Mouse (Mus musculus) bone marrow, adult 2 months (tissue): Measurements from ENCODE around the gene Nav2. TPM values are rescaled to one million over a fixed set of nuclear protein-coding genes. Genes with fewer than 3 reads are reported as not detected.
A peak's percentile ranks its signal among the peaks of the same experiment; 100 is the strongest.

Source experiments
- H3K27ac ChIP-seq: fragments of 200-500 bp; 2 replicates; pipeline ENCODE4 v1.5.1; 2012; ENCODE audit warnings: low read depth, mild to moderate bottlenecking, control low read depth, inconsistent platforms, low read length; ENCODE audit not compliant: control insufficient read depth, poor library complexity, insufficient read depth
- H3K4me1 ChIP-seq: fragments of 200-500 bp; 2 replicates; pipeline ENCODE4 v1.6.1; 2011; ENCODE audit warnings: low read length; ENCODE audit not compliant: control insufficient read depth, insufficient read depth
- H3K4me3 ChIP-seq: fragments of 200-500 bp; replicated peaks from 2 replicates; pipeline ENCODE3; 2011; ENCODE audit warnings: mild to moderate bottlenecking, low read depth, low read length, control low read depth; ENCODE audit not compliant: control insufficient read depth
- CTCF ChIP-seq: fragments of 200-500 bp; IDR thresholded peaks from 2 replicates; pipeline ENCODE4 v1.5.1; 2011; ENCODE audit warnings: low read length, control low read depth; ENCODE audit not compliant: control insufficient read depth, insufficient read depth
- POLR2A ChIP-seq: fragments of 200-500 bp; IDR thresholded peaks from 2 replicates; pipeline ENCODE4 v1.6.1; 2011; ENCODE audit warnings: low read depth, mild to moderate bottlenecking, control low read depth, low read length, borderline replicate concordance; ENCODE audit not compliant: control insufficient read depth
- WGBS: fragments of 180-500 bp; shearing (Covaris S2); methylation state at CpG from one replicate; pipeline ENCODE4 v1.1.7; 2018; 5-methylcytosine and 5-hydroxymethylcytosine counted together
- polyA plus RNA-seq: library from polyadenylated mRNA; stranded (reverse); fragments of >200 nt; gene quantifications from 2 replicates; pipeline ENCODE4 v1.2.4, GENCODE M21; 2011; ENCODE audit warnings: low replicate concordance; ENCODE audit not compliant: missing spikeins, insufficient read depth, insufficient read length

Nav2 gene
- polyA plus RNA-seq, 1 experiment, result 8.5 TPM

DNA sequence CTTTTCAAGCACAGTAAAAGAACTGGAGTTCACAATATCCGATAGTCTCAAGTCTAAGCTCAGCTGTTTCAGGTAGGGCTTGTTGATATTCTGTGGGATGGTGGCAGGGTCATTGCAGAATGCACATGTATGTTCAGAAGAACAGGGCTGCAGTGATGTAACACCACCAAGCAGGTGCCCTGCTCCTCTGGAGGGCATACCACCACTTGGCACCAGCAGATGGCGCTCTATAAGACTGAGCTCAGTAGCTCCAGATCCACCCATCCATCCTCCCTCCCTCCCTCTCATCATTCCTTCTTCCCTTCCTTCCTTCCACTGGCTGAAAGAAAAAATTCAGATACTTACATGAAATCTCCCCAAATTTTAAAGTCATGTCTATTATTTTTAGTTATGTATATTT, 547.6 kb downstream of the Nav2 start:
- peak; percentile 91 for TF ChIP-seq CTCF
- TF ChIP-seq POLR2A, result no peak
- 59% methylated on average over 2 of the region's 2 CpGs for WGBS
- Histone ChIP-seq H3K4me1 (0 out of 2 replicates have a peak, but pooled peaks cover 1% of the 10 kb centered on the region), H3K4me3 (no peak overlapping the region), H3K27ac (no peak overlapping the region)

DNA sequence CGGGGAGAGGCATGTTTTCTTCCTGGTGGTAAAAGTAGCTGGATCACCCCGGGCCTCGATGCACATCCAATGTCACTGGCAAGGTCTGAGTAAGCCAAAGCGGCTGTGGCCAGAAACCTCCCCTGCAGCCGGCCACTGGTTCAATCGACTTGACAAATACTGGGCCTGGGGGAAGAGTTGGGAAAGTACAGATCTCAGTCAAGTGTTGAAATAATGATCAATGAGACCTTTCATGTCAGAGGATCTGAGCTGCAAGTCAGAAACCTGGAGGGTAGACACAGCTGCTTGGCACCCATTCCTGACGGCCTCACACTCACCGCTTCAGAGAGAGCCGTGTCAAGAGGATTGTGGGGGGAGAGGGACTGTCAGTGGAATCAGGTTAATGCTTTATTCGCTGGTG, 548.9 kb downstream of the Nav2 start:
- Histone ChIP-seq H3K4me1 (no peaks in the 10 kb centered on the region), H3K4me3 (no peak overlapping the region), H3K27ac (no peak overlapping the region)
- 78% methylated on average over 10 of the region's 10 CpGs for WGBS
- TF ChIP-seq POLR2A, result no peak
- TF ChIP-seq CTCF, result no peak

DNA sequence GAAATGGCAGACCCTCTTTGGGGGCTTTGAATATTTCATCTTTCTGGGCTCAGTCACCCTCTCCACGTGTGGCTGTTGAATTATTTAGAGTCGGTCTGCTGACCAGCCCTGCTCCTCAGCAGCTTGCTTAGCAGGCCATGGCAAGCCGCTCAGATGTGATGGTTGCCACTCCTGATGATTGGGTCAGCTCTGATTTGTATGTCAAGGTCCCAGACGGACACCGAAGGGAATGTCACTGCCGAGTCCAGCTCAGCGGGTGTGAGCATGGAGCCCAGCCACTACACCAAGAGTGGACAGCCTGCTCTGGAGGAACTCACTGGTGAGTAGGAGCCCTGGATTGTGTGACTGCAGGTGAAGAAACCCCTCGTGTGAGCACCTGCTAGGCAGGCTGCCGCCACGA, 549.4 kb downstream of the Nav2 start:
- Histone ChIP-seq H3K27ac (no peak overlapping the region), H3K4me3 (no peak overlapping the region), H3K4me1 (no peaks in the 10 kb centered on the region)
- WGBS, result 86% methylated on average over 10 of the region's 10 CpGs
- no peak for TF ChIP-seq CTCF
- TF ChIP-seq POLR2A, result no peak

DNA sequence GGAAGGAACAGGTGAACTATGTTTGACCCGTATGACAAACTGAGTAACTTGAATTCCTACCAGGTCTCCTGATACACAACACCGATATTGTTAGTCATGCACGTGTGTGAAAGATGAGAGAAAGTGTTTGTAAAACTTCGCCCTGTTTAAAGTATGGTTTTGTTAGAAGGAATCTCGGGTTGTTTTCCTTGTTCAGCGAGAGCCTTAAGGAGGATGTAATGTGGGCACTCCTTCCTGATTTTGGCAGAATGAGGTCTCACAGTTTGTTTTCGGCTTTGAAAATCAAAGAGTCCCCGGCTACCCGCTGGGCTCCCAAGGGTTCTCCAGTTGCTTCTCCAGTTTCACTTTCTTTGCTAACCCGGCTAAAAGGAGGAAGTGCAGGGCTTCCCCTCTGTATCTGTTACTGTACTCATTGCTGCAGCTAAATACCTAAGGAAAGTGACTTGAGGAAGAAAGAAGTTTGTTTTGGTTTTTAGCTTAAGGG, 553.9 kb downstream of the Nav2 start:
- Histone ChIP-seq H3K4me1 (no peaks in the 10 kb centered on the region; the same call in 1 of the 2 replicates), H3K4me3 (peak overlapping the region; percentile 45), H3K27ac (peak overlapping the region; percentile 48; the same call in 1 of the 2 replicates)
- under 1% methylated on average over 10 of the region's 10 CpGs for WGBS
- no peak for TF ChIP-seq POLR2A
- TF ChIP-seq CTCF, result no peak

DNA sequence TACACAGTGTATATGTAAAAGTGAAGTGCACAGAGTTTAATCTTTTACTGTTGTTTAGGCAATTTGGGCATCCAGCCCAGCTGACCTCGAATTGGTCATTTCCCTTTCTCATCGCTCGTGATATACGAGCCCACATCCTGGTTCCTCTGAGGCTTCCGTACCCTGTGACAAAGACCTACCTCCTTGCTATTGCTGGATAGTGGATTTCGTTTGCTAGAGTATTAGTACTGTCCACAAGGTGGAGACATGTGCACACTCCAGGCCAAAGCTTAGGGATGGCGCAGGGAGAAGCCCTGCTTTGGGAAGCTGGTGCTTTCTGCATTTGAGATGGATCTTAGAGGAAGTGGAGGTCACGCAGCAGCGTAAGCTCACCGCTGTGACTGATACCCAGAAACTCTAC, 559.3 kb downstream of the Nav2 start:
- Histone ChIP-seq H3K4me3 (no peak overlapping the region), H3K27ac (no peak overlapping the region), H3K4me1 (peaks cover 1% of the 10 kb centered on the region)
- WGBS, result 9% methylated on average over 10 of the region's 10 CpGs
- TF ChIP-seq POLR2A (no peak), CTCF (peak; percentile 39; the same call in 1 of the 2 replicates)

DNA sequence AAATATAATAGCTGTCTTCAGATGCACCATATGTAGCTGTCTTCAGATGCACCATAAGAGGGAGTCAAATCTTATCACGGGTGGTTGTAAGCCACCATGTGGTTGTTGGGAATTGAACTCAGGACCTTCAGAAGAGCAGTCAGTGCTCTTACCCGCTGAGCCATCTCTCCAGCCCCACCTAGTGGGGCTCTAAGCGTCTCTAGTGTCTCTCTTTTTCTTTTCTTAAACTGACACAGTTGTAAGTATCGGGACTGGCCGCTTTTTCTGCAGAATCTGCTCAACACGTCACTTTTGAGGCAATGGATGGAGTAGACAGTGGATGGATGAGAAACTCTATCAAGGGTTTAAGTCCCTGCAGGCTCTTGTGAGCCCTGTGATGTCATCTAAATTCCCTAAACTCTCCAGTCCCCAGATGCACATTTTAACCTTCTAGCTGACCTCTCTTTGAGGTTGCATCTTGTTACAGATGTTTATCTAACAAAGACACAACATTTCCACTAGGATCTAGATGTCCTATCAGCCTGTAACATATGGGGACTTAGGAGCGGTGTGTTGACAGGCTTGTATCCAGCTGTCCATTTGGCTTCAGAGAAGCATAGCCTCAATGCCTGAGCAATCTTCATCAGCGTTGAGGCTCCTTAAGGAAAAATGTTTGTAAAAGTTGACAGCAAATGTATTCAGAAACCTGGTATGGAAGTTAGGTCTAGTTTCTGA, 560.1 kb downstream of the Nav2 start:
- TF ChIP-seq POLR2A (no peak), CTCF (no peak)
- 71% methylated on average over 8 of the region's 8 CpGs for WGBS
- peaks cover 1% of the 10 kb centered on the region; the same call in 1 of the 2 replicates for H3K4me1 ChIP-seq
- no peak overlapping the region for H3K4me3 ChIP-seq
- no peak overlapping the region for H3K27ac ChIP-seq

DNA sequence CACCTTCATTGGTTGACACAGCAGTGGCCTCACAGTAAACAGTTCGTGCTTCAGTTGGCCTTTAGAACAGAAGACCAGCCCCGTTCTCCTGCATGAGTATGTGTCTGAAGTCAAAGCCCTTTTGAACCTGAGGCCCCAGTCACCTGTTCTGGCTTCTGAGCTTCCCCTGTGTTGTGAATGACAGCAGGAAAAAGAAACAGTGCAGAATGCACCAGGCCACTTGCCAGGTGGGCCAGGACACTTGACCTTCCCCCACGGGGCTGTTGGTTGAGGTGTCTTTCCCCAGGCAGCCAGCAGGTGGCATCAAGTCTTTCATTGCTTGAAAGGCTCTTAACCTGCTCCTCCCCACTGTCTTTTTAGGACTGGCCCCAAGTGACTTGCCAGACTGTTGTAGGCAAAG, 562.8 kb downstream of the Nav2 start:
- Histone ChIP-seq H3K4me1 (peaks cover 1% of the 10 kb centered on the region; the same call in 1 of the 2 replicates), H3K4me3 (no peak overlapping the region), H3K27ac (no peak overlapping the region)
- WGBS, result 60% methylated on average over 3 of the region's 3 CpGs
- TF ChIP-seq CTCF (peak; percentile 65), POLR2A (no peak)

DNA sequence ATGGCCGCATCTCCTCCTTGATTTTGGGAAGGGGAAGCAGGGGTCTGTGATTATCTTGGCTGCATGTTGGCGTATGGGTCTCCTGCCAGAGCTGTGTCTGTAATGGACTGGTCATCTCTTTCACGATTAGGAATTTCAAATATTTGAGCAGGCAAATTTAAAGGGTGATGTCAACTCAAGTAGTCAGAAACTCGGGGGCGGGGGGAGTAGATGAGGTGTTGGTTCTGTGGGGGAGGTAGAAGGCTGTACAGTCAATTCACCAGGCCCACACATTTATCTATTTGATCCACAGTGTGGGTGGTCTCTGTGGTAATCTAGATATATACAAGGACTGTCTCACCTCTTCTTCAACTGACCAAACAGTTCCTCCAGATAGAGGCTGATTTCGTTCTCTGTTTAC, 566.8 kb downstream of the Nav2 start:
- Histone ChIP-seq H3K4me1 (no peaks in the 10 kb centered on the region), H3K27ac (no peak overlapping the region), H3K4me3 (no peak overlapping the region)
- TF ChIP-seq POLR2A, result no peak
- TF ChIP-seq CTCF, result no peak
- WGBS, result 84% methylated on average over 6 of the region's 6 CpGs

DNA sequence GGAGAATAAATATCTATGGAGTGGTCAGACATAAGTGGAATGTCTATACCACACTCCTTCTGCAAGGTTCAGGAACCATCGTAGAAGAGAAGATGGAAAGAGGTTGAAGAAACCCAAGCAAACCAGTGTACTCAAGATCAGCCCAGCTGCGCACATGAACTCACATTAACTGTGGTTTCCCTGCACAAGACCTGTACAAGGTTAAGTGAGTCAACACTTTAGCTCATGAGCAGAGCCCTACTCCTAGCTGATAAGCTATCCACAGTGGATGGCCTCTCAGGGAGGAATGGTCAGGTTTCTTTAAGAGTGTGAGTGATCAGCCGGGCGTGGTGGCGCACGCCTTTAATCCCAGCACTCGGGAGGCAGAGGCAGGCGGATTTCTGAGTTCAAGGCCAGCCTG, 567.6 kb downstream of the Nav2 start:
- Histone ChIP-seq H3K4me1 (no peaks in the 10 kb centered on the region), H3K27ac (no peak overlapping the region), H3K4me3 (no peak overlapping the region)
- WGBS, result 85% methylated on average over 8 of the region's 8 CpGs
- no peak for TF ChIP-seq POLR2A
